Mouse (Mus musculus) heart, postnatal 0 days (tissue): ENCODE measurements around the gene Tshz2. TPM values are rescaled to one million over a fixed set of nuclear protein-coding genes. Genes with fewer than 3 reads are reported as not detected.

Experiments used
- ATAC-seq: fragments of 200-750 bp; cut with Nextera tagmentation; 2 replicates; pipeline ENCODE4 v1.8.0; 2017; ENCODE audit warnings: low read depth, moderate number of reproducible peaks, moderate library complexity; ENCODE audit not compliant: insufficient read depth
- DNase-seq: peaks from one replicate; pipeline ENCODE4 v3.0.0-alpha.2; 2016; ENCODE audit warnings: low spot score
- H3K27ac ChIP-seq: fragments of 300-500 bp; sonication (generic); 2 replicates; pipeline ENCODE4 v1.5.1; 2014; ENCODE audit warnings: low read depth, mild to moderate bottlenecking
- H3K27me3 ChIP-seq: fragments of 300-500 bp; sonication (generic); 2 replicates; pipeline ENCODE4 v1.6.1; 2014; ENCODE audit warnings: low read length, mixed read lengths; ENCODE audit not compliant: control insufficient read depth, insufficient read depth
- H3K36me3 ChIP-seq: fragments of 300-500 bp; sonication (generic); replicated peaks from 2 replicates; pipeline ENCODE4 v1.6.1; 2014; ENCODE audit warnings: low read length, mixed read lengths; ENCODE audit not compliant: control insufficient read depth, insufficient read depth
- H3K4me1 ChIP-seq: fragments of 300-500 bp; sonication (generic); 2 replicates; pipeline ENCODE4 v1.6.1; 2014; ENCODE audit warnings: antibody characterized with exemption; ENCODE audit not compliant: control insufficient read depth, insufficient read depth
- H3K4me2 ChIP-seq: fragments of 300-500 bp; sonication (generic); 2 replicates; pipeline ENCODE4 v1.6.1; 2014; ENCODE audit warnings: low read depth, mild to moderate bottlenecking, low read length, moderate library complexity
- H3K4me3 ChIP-seq: fragments of 300-500 bp; sonication (generic); 2 replicates; pipeline ENCODE4 v1.5.1; 2014; ENCODE audit warnings: low read depth, low read length
- H3K9ac ChIP-seq: fragments of 300-500 bp; sonication (generic); replicated peaks from 2 replicates; pipeline ENCODE4 v1.6.1; 2014; ENCODE audit warnings: low read depth, low read length, mixed read lengths
- H3K9me3 ChIP-seq: fragments of 300-500 bp; sonication (generic); replicated peaks from 2 replicates; pipeline ENCODE4 v1.6.1; 2016; ENCODE audit warnings: low read length; ENCODE audit not compliant: control insufficient read depth
- CTCF ChIP-seq: IDR thresholded peaks from 2 replicates; pipeline ENCODE4 v1.5.1; 2016; ENCODE audit warnings: antibody characterized with exemption, control low read depth, low read depth
- EP300 ChIP-seq: IDR thresholded peaks from 2 replicates; pipeline ENCODE4 v1.6.1; 2016; ENCODE audit warnings: antibody characterized with exemption, low read depth
- WGBS: fragments of 180-500 bp; shearing (Covaris S2); extraction: QIAGEN DNeasy Blood & Tissue Kit; methylation state at CpG from one replicate; pipeline ENCODE4 v1.1.7; 2014; 5-methylcytosine and 5-hydroxymethylcytosine counted together
- polyA plus RNA-seq: library from polyadenylated mRNA; unstranded; fragments of >200 nt; fragmentation: Nextera tagmentation; extraction: Ambion mirVana; gene quantifications from 2 replicates; pipeline ENCODE4 v1.2.1, GENCODE M21; 2015
- total RNA-seq: library from RNA; depleted of rRNA; stranded (reverse); fragments of >200 nt; gene quantifications from 2 replicates; pipeline ENCODE4 v1.2.3, GENCODE M21; 2014; ENCODE audit warnings: low replicate concordance

Tshz2 gene
- total and polyA plus RNA-seq, 2 experiments from 2014 or later, result 2.8 to 7.8 TPM

DNA sequence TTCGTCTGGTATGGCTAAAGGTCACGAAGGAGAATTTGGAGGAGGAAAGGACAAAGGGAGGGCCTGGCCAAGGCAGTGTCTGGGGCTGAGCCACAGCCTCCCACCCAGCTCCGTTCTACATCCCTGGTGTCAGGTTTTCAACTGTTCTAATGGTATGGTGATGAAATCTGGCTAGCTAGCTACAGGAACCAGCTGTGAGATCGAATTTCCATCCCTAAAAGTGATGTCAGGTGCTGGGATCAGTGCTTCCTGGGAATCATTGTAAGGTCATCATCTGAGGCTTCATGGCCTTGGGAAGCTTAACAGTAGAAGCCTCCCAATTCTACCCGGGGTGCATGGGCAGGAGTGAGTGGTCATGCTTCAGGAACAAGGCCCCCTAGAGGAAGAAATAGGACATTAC lies 171.6 kb downstream of the Tshz2 start:
- Histone ChIP-seq H3K4me2 (no peak overlapping the region), H3K4me1 (no peaks in the 10 kb centered on the region), H3K27ac (no peak overlapping the region), H3K36me3 (no peaks in the 10 kb centered on the region), H3K27me3 (no peaks in the 10 kb centered on the region), H3K4me3 (no peak overlapping the region), H3K9me3 (no peaks in the 10 kb centered on the region), H3K9ac (no peak overlapping the region)
- TF ChIP-seq CTCF (no peak), EP300 (no peak)
- WGBS, result 52% methylated on average over 5 of the region's 5 CpGs
- no peak for ATAC-seq
- DNase-seq, result no peak

DNA sequence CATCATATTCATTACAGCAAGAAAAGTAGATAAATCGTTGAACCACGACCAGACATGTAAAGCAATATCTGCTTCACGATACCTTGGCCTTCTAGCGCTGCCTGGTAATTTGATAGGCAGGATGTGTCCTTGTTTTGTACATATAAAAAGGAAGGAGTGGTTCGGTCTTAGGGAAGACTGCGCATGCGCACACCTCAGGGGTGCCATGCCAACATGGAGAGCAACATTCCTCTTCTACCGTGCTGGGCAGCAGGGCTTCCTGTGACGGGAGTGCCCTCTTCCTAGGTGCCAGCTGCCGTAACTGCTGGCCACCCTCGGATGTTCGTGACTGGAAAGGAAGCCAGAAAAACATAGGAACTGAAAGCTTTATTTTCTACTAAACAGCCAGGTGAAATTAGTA lies 172.7 kb downstream of the Tshz2 start:
- Histone ChIP-seq H3K4me2 (no peak overlapping the region), H3K9me3 (no peaks in the 10 kb centered on the region), H3K9ac (no peak overlapping the region), H3K27ac (no peak overlapping the region), H3K4me1 (no peaks in the 10 kb centered on the region), H3K27me3 (no peaks in the 10 kb centered on the region), H3K36me3 (no peaks in the 10 kb centered on the region), H3K4me3 (no peak overlapping the region)
- WGBS, result 86% methylated on average over 12 of the region's 12 CpGs
- TF ChIP-seq CTCF (no peak), EP300 (no peak)
- DNase-seq (no peak), ATAC-seq (no peak)

DNA sequence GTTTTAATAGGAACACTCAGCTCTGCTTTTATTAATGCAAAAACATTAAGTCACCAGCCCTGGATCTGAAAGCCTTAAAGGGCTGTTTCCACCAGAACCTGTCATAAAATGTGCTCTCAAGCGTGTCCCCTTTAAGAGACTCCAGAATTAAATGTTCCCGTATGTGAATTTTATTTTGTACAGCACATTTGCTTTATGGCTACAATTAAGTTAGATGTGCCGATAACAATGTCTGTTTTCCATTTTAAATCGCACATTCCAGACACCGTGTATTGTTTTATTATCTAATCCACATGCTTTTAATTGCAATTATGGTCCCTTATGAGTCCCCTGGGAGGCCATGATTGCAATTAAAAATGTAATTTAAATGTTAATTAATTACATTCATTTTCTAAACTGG lies 178.8 kb downstream of the Tshz2 start:
- Histone ChIP-seq H3K9me3 (no peaks in the 10 kb centered on the region), H3K4me1 (no peaks in the 10 kb centered on the region), H3K9ac (no peak overlapping the region), H3K4me2 (no peak overlapping the region), H3K4me3 (no peak overlapping the region), H3K36me3 (no peaks in the 10 kb centered on the region), H3K27me3 (no peaks in the 10 kb centered on the region), H3K27ac (no peak overlapping the region)
- ATAC-seq, result no peak
- no peak for DNase-seq
- 85% methylated on average over 5 of the region's 5 CpGs for WGBS
- TF ChIP-seq EP300, result no peak
- TF ChIP-seq CTCF, result no peak

DNA sequence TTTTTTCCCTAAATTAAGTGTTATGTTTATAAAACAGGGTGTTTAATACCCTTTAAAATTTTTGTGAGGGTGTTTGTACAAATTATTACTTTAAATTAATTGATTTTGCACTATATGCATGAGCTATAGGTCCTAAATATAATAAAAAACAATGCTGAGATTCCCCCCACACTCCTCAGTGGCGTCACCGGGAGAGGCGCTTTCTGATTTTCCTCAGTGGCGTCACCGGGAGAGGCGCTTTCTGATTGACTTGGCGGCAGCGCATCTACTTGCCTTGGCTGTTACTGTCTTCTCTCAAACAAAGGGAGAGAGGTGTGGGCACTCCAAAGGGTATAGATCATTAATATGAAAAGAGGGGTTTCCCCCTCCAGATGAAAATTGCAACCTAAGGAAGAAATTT lies 179.2 kb downstream of the Tshz2 start:
- TF ChIP-seq CTCF (no peak), EP300 (no peak)
- H3K36me3 ChIP-seq, result no peaks in the 10 kb centered on the region
- no peak overlapping the region for H3K4me3 ChIP-seq
- no peak for DNase-seq
- no peak overlapping the region for H3K4me2 ChIP-seq
- no peaks in the 10 kb centered on the region for H3K9me3 ChIP-seq
- no peak for ATAC-seq
- no peak overlapping the region for H3K27ac ChIP-seq
- H3K27me3 ChIP-seq, result no peaks in the 10 kb centered on the region
- no peak overlapping the region for H3K9ac ChIP-seq
- 85% methylated on average over 8 of the region's 8 CpGs for WGBS
- H3K4me1 ChIP-seq, result no peaks in the 10 kb centered on the region

DNA sequence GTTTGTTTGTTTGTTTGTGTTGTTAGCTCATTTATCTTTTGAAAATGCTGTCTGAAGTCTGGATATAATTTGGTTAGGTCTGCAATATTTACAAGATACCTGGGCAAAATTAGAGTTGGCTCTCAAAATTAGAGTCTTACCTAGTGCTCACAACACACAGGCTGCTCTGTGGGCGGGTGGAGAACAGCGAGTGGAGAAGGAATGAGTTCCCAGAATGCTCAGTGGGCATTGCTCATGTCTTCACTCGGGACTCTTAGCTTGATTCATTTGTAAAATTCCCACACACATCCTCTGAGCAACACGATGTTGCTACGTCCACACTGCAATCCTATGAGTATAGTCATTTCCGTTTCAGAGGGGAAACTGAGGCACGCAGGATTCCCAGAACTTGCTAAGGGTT lies 180.1 kb downstream of the Tshz2 start:
- no peak overlapping the region for H3K9ac ChIP-seq
- no peaks in the 10 kb centered on the region for H3K4me1 ChIP-seq
- DNase-seq (no peak), ATAC-seq (no peak)
- TF ChIP-seq CTCF (no peak), EP300 (no peak)
- no peak overlapping the region for H3K4me2 ChIP-seq
- no peaks in the 10 kb centered on the region for H3K27me3 ChIP-seq
- WGBS, result 76% methylated on average over 7 of the region's 7 CpGs
- H3K9me3 ChIP-seq, result no peaks in the 10 kb centered on the region
- H3K4me3 ChIP-seq, result no peak overlapping the region
- no peak overlapping the region for H3K27ac ChIP-seq
- no peaks in the 10 kb centered on the region for H3K36me3 ChIP-seq

DNA sequence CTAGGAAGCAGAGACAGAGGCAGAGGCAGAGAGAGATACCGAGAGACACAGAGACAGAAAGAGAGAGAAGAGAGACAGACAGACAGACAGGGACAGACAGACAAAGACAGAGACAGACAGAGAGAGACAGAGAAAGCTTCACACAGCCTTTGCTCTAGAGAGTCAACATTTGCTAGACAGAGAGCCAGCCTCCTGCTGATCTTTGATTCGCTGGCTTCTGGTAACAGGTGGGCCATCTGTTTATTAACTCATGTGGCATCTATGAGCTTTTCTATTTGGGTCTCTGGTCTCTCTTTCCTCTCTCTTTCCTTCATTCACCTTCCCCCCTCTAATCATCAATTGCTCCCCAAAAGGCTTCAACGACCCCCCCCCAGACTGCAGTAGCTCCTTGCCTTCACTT lies 181.5 kb downstream of the Tshz2 start:
- H3K27me3 ChIP-seq, result no peaks in the 10 kb centered on the region
- H3K36me3 ChIP-seq, result no peaks in the 10 kb centered on the region
- H3K27ac ChIP-seq, result no peak overlapping the region
- no peak overlapping the region for H3K9ac ChIP-seq
- H3K4me2 ChIP-seq, result no peak overlapping the region
- no peaks in the 10 kb centered on the region for H3K4me1 ChIP-seq
- H3K9me3 ChIP-seq, result no peaks in the 10 kb centered on the region
- H3K4me3 ChIP-seq, result no peak overlapping the region
- WGBS, result 59% methylated on average over 3 of the region's 3 CpGs
- ATAC-seq, result no peak
- no peak for DNase-seq
- TF ChIP-seq CTCF (no peak), EP300 (no peak)
